Mouse (Mus musculus) heart, adult 2 months (tissue): Measurements from ENCODE around the gene Mad2l2.

ENCODE experiments used
- CTCF ChIP-seq: fragments of 200-600 bp; IDR thresholded peaks from 2 replicates; pipeline ENCODE4 v1.8.1; 2022; ENCODE audit warnings: antibody characterized with exemption, mild to moderate bottlenecking, moderate library complexity
- POLR2A ChIP-seq: fragments of 200-500 bp; IDR thresholded peaks from 2 replicates; pipeline ENCODE4 v1.6.1; 2011; ENCODE audit warnings: mild to moderate bottlenecking, low read depth, low read length, control low read depth; ENCODE audit not compliant: insufficient read depth

- TF ChIP-seq POLR2A: no peak
- peak; percentile 86 for TF ChIP-seq CTCF
Observed at GRCm38 (mm10) chr4:148168287-148168686, 38.1 kb downstream of the Mad2l2 start.
